Mouse (Mus musculus) gastrocnemius, postnatal 14 days (tissue): ENCODE measurements around the gene Gpcpd1. TPM values are rescaled to one million over a fixed set of nuclear protein-coding genes. Genes with fewer than 3 reads are reported as not detected.
"Not testable (repeated sequence)": the region's sequence is repeated elsewhere in the genome, so short reads cannot be mapped to it uniquely, and the experiment has no call there.

Experiments
- DNase-seq: peaks from one replicate; pipeline ENCODE4 v3.0.0; 2021; ENCODE audit warnings: mixed read lengths
- intact Hi-C: fragments of 180-260 bp; cut with DNase I; formaldehyde crosslinking; loops from one replicate; pipeline ENCODE4 v1.15.1; 2025; ENCODE audit warnings: low total_unique reads
- total RNA-seq, 2 experiments: library from RNA; stranded (reverse); gene quantifications; 2 replicates each; pipeline ENCODE4 v1.2.3; 2021

Gene Gpcpd1
- total RNA-seq, 2 experiments from 2014 or later = 68.7 to 92.7 TPM

DNA sequence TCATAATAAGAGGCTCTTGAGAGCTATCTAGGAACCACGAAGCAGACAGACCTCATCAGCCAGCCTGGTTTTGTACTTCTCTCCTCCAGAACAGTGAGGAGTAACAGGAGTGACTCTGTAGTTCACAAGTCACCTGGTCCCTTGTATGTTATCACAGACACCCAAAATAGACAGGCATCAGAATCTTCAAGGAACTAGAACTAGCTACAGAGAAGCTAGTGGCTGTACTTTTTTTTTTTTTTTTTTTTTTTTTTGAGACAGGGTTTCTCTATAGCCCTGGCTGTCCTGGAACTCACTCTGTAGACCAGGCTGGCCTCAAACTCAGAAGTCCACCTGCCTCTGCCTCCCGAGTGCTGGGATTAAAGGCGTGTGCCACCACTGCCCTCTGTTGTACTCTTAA is 4.0 kb upstream of the Gpcpd1 start:
- intact Hi-C loops, DNase-seq: not testable (repeated sequence)

- intact Hi-C loops = no loop called here
- DNase-seq = no peak
Observed at GRCm38 (mm10) chr2:132589906-132590538, 2.5 kb upstream of the Gpcpd1 start.

DNA sequence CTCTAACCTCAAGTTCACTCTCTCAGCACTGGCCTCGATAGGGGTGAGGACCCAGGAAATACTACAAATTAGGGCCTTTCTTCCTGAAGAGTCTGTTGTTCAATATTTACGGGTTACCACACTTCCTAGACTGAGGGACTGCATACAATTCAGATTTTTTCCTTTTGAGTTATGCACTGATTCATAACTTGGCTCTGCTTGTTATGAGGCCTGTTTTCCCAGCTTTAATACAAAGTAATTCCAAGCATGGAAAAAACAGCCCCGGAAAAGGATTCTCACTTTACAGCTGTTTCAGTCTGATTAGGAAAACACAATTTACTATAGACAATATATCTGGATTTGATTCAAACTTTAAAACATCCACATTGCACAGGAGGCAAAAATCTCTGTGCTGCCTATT is 1.5 kb downstream of the Gpcpd1 start:
- no peak for DNase-seq
- intact Hi-C loops = no loop called here

DNA sequence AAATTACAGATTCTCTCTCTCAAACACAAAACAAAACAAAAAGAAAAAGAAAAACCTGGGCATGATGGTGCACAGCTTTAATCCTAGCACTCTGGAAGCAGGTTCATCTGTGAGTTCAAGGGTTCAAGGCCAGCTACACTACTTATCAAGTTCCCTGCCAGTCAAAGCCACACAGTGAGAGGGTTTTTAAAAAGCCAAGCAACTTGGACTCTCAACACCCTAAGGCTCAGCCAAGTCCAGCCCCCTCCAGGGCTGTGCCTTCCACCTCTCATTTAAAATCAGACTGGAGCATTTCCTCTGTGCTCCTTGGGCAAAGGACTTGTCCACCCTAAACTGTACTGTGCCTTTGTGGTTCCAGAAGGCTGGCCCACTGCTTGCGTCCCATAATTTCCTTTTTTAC is 3.3 kb downstream of the Gpcpd1 start:
- intact Hi-C loops = no loop called here
- no peak for DNase-seq

- DNase-seq = no peak
- intact Hi-C loops = no loop called here
Observed at GRCm38 (mm10) chr2:132583126-132583525, 4.4 kb downstream of the Gpcpd1 start.

DNA sequence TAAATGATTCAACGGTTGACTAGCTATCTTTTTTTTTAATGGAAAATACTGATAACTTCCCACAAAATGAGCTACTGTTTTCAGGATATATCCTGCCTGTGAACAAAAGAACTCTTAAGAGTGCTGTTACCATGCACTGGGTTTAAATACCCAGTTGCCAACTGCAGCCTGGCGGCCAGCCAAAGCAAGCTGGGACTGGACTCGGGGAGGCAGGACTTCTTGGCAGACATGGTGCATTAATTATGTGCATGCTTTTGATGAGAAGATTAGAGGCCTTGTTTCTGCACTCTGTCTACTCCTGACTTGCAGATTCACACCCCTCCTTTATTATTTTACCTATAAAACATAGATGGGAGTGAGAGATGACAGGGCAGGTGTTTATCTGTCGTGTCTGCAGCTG is 5.3 kb downstream of the Gpcpd1 start:
- peak; percentile 73 for DNase-seq
- intact Hi-C loops = no loop called here

- intact Hi-C loops = loop anchor here (10.0 kb wide), 1 partner anchor 125 kb away; no protein-coding TSS in a partner anchor
- no peak for DNase-seq
Observed at GRCm38 (mm10) chr2:132579689-132580088, 7.8 kb downstream of the Gpcpd1 start.

- intact Hi-C loops = loop anchor here (10.0 kb wide), 1 partner anchor 126 kb away; no protein-coding TSS in a partner anchor
- DNase-seq = no peak
Observed at GRCm38 (mm10) chr2:132578711-132579110, 8.8 kb downstream of the Gpcpd1 start.

DNA sequence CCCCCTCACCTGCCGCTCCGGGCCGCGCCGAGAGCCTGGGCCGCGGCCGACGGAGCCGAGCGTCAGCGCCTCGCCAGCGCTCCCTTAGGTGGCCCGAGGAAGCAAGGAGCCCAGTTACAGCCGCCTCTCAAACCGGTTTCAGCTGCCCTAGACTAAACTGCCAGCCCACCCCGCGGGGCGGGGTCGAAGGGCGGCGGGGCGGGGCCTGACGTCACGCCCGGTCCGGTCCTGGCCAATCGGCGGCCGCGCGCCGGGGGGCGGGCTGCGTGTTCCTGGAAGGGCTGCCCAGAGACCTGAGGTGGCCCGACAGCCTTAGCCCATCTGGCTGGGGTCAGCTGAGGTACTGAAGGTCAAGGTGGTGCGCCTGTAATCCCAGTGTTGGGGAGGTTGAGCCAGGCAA is 9.5 kb downstream of the Gpcpd1 start:
- intact Hi-C loops = loop anchor here (10.0 kb wide), 1 partner anchor 127 kb away; no protein-coding TSS in a partner anchor
- DNase-seq = peak; percentile 96

DNA sequence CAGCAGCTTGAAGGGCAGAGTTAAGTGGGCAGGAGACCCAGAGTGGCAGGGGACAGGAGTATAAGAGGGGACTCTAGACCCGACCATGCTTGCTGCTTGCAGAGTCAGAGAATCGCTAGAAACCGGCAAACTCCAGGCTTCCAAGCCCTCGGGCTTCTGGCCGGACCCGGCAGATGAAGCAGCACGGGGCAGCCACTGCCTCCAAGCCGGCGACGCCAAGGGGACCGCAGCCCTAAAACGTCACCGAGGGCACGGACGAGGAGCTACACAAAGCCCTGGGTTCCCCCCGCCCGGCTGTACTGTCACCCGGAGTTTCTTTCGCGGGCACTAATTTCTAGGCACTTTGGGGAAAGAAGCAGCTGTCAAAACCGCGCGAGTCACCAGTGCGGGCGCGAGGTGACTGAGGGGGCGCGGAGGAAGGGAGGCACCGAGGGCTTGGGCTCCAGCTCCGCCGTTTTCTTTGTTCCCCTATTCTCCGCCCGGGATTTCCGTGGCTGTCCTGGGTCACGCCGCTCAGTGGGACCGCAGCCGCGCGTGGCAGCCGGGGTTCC is 10.0 kb downstream of the Gpcpd1 start:
- peak; percentile 66 for DNase-seq
- intact Hi-C loops = loop anchor here (10.0 kb wide), 1 partner anchor 127 kb away; no protein-coding TSS in a partner anchor

DNA sequence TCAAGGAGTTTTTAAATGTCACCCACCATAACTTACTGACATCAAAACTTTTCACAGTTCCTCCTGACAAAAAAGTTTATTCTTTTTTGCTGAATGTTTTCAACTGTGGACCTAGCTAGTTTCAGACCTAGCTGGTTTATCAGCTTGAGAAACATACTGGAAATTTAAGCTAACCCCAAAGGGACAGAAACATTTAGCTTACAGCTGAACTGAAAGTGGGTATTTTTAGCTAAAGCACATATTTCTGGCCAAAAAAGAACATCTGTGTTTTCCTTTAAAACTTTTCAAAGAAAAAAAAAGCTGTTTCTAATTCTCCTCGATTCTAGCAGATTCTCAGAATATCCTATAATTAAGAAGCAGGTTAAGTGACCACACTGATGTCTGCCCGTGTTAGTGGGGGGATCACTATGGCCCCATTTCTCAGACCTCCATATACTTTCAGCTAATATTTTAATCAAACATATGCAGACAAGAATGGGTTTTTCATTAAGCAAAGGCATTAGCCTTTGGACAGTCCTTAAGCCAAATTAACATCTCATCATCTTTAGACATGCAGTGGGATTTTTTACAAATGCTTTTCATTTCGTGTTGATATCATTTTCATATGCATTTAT is 10.9 kb downstream of the Gpcpd1 start:
- intact Hi-C loops = loop anchor here (10.0 kb wide), 1 partner anchor 128 kb away; no protein-coding TSS in a partner anchor
- DNase-seq = no peak

- peak; percentile 68 for DNase-seq
- intact Hi-C loops = loop anchor here (10.0 kb wide), 1 partner anchor 129 kb away; no protein-coding TSS in a partner anchor
Observed at GRCm38 (mm10) chr2:132575759-132576439, 11.6 kb downstream of the Gpcpd1 start.

GRCm38 (mm10) chr2:132575256-132575655 is 12.3 kb downstream of the Gpcpd1 start:
- DNase-seq = no peak
- intact Hi-C loops = loop anchor here (10.0 kb wide), 1 partner anchor 130 kb away; no protein-coding TSS in a partner anchor

DNA sequence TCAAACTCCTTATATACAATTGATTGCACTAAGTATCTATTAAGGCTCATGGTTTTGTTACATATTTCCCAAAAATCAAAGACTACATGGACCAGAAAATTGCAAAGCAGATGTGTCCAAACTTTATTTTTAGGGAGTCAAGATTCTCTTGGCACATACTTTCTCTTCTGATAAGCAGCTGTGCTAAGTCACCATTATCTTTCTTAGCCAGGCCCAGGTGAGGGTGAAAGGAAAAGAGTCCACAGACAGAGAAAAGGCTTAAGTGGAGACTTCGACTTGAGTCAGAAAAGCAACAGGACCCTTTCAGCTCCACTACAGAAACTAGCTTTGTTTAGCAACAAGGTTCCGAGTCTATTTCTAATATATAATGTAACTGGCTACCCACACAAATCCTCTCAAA is 14.2 kb downstream of the Gpcpd1 start:
- DNase-seq = no peak
- intact Hi-C loops = loop anchor here (10.0 kb wide), 1 partner anchor 132 kb away; no protein-coding TSS in a partner anchor

DNA sequence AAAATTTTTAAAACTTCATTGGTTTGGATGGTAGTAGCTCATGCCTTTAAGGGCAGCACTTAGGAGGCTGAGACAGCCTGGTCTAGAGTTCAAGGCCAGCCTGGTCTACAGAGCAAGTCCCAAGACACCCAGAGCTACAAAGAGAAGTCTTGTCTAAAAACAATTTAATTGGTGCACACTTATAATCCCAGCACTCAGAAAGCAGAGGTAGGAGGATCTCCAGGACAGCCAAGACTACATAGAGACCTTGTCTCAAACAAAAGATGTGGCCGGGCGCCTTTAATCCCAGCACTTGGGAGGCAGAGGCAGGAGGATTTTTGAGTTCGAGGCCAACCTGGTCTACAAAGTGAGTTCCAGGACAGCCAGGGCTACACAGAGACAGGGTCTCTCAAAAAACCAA is 14.9 kb downstream of the Gpcpd1 start:
- intact Hi-C loops = loop anchor here (10.0 kb wide), 1 partner anchor 132 kb away; no protein-coding TSS in a partner anchor
- DNase-seq = no peak

DNA sequence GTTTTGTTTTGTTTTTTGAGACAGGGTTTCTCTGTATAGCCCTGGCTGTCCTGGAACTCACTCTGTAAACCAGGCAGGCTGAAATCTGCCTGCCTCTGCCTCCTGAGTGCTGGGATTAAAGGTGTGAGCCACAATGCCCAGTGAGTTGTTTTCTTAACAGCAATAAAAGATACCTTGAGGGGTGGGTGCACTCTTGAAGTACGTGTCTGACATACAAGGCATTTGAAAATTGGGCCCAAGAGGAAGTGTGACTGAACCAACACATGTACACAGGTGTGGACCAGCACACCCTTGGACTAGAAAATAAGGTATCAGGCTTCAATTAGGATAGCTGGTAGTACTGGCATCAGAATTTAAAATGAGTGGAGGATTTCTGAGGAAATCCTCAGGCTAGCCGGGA is 16.2 kb downstream of the Gpcpd1 start:
- DNase-seq = no peak
- intact Hi-C loops = loop anchor here (10.0 kb wide), 1 partner anchor 134 kb away; no protein-coding TSS in a partner anchor

- intact Hi-C loops = loop anchor here (10.0 kb wide), 1 partner anchor 134 kb away; no protein-coding TSS in a partner anchor
- DNase-seq = no peak
Observed at GRCm38 (mm10) chr2:132570869-132571268, 16.7 kb downstream of the Gpcpd1 start.

GRCm38 (mm10) chr2:132569686-132570085 is 17.8 kb downstream of the Gpcpd1 start:
- intact Hi-C loops = loop anchor here (10.0 kb wide), 1 partner anchor 135 kb away; no protein-coding TSS in a partner anchor
- no peak for DNase-seq

DNA sequence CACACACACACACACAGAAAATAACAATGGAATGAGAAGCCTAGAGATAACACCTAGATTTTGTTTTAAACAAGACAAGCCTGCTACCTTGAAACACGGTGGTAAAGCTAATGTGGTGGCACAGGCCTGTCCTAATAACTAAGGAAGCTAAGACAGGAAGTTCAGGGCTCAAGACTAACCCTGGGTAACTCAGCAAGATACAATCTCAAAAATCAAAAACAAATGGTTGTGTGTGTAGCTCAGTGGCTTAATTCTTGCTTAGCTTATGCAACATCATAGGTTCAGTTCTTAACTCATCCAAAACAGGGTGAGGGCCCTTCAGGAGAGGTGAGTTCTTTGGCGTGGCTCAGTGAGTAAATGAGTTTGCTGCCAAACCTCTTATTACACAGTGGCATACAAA is 20.1 kb downstream of the Gpcpd1 start:
- no peak for DNase-seq
- intact Hi-C loops = no loop called here

DNA sequence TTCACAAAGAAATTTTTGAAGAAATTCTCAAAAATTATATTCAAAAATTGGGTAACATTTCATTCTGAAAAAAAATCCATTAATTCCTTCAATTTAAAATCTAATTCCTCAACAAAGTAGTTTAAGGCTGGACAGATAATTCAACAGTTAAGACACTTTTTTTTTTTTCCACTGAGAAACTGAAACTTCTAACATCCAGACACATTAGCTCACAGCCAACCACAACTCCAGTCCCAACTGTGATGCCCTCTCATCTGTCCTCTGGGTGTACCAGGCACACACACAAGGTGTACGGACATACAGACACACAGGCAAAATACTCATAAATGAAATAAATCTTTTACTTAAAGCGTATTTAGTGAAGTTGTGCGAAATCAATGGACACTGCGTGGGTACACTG is 25.7 kb downstream of the Gpcpd1 start:
- no peak for DNase-seq
- intact Hi-C loops = no loop called here
